Mouse (Mus musculus) olfactory bulb, adult 2 months (tissue): ENCODE measurements around the gene D630023F18Rik.

Experiments
- CTCF ChIP-seq: fragments of 200-500 bp; IDR thresholded peaks from 2 replicates; pipeline ENCODE4 v1.5.1; 2012; ENCODE audit warnings: low read depth, mild to moderate bottlenecking, low read length, moderate library complexity; ENCODE audit not compliant: insufficient read depth
- POLR2A ChIP-seq: fragments of 200-500 bp; IDR thresholded peaks from 2 replicates; pipeline ENCODE4 v1.6.1; 2012; ENCODE audit warnings: mild to moderate bottlenecking, low read depth, low read length, moderate library complexity; ENCODE audit not compliant: insufficient read depth

GRCm38 (mm10) chr1:65147971-65148370, 25.0 kb upstream of the D630023F18Rik start:
- TF ChIP-seq CTCF (no peak), POLR2A (no peak)
